Mouse (Mus musculus): ENCODE measurements at regions not wholly inside any gene's neighbourhood (a gene's known extent, or its start where the extent isn't known, plus 50 kb on each side); places are given as distances from the start of the nearest gene placed in this dataset.

DNA sequence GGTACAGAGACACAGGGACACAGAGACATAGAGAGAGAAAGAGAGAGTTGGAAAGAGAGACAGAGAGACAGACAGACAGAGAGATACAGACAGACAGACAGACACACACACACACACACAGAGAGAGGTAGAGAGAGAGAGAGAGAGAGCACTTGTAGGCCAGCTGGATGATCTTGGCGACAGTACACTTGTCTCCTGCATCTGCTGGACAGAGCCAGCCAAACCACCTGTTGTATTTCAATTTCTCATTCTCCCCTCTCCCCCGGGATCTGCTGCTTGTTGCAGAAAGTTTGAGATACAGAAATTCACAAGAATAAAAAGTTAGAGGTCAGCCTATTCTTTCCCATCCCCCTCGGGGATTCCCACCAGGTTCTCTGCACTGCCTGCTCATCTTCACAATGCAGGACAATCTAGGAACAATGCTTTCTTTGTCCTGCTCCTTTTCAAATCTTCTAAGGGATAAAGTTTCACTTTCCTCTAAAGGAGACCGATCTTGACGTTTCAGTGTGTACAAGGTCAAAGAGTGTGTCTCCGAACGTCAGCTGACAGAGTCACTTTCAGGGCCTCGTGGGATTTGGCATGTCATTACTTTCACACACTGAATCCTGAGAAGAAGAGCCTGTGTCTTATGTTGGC is 94.4 kb upstream of the Nectin3 start:
- DNase-seq (ENCODE audit: low spot score in 2 of 2), result no peak

DNA sequence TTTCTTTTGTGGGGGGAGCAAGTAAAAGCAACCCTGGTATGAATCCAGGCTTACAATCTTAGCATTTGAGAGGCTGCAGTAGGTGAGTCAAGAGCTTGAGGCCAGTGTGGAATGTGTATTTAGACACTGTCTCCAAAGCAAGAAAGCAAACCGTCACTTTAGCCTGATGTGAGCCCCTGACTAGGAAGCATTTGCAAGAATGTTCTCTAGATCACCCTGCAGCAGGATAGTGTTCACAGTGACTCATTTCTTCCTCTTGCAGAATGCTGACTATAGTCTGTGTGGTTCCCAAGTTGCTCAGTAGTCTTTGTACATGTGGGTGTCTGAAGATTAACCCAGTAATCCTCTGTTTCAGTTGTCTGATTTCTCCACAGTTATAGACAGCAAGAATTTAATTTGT is 88.7 kb upstream of the Nectin3 start:
- DNase-seq (ENCODE audit: low spot score in 2 of 2), result no peak

DNA sequence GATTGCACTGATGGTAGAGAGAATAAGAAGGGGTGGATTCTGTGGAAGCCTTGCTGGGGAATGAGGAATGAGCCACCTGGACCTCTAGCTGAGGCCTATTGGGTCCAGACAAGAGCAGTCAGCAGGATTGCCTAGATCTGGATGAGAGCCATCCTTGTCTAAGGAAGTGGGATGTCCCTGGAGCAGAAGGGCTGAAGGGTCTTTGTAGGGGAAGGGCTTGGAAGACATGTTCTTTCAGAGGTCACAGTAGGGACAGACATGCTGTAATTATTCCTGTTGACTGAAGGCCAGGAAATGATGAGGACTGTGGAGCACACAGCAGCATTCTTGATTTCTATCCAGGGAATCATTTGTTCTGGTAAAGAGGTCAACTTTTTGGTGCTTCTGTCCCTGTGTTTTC is 86.2 kb upstream of the Nectin3 start:
- no peak for DNase-seq (ENCODE audit: low spot score in 2 of 2)

DNA sequence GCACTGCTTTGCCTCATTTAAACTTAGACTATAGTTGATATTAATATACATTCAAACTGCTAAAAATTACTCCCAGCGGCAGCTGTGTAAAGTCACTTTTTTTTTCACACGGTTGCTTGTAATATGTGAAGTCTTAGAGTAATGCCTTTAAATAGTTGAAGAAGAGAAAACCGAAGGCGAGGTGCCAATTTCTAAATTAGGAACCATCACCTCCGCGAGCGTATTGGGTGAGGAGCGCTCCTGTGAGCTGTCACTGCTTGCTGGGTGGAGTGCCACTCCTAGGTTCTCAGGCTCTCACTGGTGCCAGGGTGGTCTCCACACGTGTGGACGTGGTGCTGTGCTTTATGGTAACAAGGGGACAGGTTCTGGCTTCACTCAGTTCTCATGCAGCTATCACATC is 82.8 kb upstream of the Nectin3 start:
- DNase-seq (ENCODE audit: low spot score in 2 of 2), result no peak

DNA sequence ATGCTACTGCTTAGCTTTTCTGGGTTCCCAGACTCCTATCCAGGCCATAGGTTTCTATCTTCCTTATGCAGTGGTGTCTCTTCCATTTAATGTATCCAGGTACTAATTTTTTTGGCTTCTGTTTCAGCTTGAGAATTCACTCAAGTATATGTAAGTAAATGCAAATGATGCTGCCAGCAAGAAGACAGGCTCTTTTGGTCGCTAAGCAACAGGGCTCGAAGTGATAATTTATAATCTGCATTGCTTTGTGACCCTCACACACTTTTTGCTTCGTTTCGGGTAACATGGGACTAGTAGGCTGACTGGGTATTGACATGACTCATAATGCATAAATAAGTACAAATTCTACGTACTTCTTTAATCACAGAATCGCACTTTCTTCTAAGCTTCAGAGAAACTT is 75.9 kb upstream of the Nectin3 start:
- DNase-seq (ENCODE audit: low spot score in 2 of 2), result no peak

DNA sequence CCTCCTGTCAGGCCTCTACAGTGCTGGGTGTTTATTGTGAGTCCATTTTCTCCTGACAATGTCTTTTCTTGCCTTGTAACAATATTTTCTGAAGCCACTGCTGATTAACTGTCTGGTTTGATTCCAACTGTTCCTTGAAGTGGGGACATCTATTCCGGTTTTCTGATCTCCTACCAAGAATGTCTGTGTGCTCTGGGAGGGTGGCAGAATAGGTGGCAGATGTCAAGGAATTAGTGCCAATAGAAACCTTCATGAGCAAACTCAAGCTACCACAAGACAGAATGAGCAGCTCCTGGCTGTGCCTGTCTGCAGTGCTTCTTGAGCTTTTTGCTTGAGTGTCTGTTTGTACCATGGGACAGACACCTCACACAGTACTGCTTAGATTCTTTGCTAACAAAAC is 69.1 kb upstream of the Nectin3 start:
- no peak for DNase-seq (ENCODE audit: low spot score in 2 of 2)

DNA sequence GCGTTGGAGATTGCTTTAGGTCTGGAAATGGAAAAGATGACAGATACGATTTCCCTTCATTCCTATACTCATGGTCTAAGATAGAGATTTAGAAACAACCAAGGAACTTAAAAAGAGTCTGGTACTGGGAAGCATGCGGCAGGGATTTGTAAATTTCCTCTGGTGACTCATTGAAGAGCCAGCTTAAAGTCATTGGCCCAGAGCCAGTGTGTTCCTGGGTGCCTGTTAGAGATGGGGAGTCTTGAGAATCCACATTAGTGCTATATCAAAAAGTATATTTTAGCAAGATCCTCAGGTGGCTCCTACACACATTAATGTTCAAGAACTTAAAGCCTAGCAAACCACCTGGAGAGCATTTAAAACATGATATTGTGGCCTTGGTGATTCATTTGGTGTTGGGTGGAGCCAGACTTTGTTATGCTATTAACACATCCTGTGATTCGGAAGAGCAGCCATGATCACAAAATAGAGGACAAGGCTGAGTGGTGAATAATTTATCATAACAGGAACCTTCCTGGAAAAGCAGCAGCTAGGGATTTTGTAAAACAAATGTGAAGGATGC is 67.8 kb upstream of the Nectin3 start:
- no peak for DNase-seq (ENCODE audit: low spot score in 2 of 2)

DNA sequence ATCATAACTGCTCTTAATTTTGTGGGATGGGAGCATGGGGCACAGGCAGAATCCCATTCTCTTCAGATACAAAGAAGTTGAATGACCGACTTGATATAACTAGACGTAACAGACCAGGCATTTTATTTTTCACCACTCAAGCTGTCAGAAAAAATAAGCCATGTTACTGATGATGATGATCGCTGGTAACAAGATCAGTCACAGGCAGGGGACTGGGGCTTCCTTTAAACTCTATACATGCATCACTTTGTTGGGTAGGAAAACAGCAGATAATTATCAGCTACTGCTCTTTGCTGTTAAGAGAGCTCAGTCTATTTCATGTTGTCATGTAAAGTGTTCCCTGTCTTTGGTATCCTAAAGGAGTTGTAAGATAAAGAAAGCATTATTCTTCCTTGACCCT is 59.0 kb upstream of the Nectin3 start:
- no peak for DNase-seq (ENCODE audit: low spot score in 2 of 2)

DNA sequence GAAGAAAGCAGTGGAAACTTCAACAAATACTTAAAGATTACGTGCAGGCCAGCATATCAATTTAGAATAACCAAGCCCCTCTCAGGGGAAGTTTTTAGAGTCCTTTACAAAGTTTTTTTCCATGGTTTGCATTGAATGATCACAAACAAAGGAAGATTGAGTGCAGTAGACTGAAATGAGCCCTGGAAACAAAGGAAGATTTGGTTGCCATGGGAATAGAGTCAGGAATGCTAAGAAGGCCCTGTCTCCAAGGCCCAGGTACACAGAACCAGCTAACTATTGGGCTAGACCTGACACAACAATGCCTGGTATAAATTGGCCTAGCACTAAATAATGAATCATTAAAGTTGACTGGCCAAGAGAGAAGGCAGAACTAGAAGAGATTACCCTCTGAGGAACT is 49.9 kb upstream of the Nectin3 start:
- DNase-seq (ENCODE audit: low spot score in 2 of 2), result no peak

All from layer of hippocampus, postnatal 10 days (tissue).